Mouse (Mus musculus): ENCODE measurements at regions not wholly inside any gene's neighbourhood (a gene's known extent, or its start where the extent isn't known, plus 50 kb on each side); places are given as distances from the start of the nearest gene placed in this dataset.

- no peaks in the 10 kb centered on the region for H3K27me3 ChIP-seq (ENCODE audit: control insufficient read depth, insufficient read depth, low read length)
- 88% methylated on average over 4 of the region's 4 CpGs for WGBS
- TF ChIP-seq POLR2A (IDR thresholded peaks at IDR 0.05; ENCODE audit: low read depth, low read length): no peak
- no peak for TF ChIP-seq CTCF (IDR thresholded peaks at IDR 0.05; ENCODE audit: extremely low read depth, insufficient read depth, insufficient read length, insufficient replicate concordance)
- H3K4me3 ChIP-seq (ENCODE audit: extremely low read depth, insufficient read depth, insufficient read length): no peak overlapping the region
- H3K27ac ChIP-seq (ENCODE audit: insufficient read depth, low read length): no peak overlapping the region
- H3K36me3 ChIP-seq (ENCODE audit: control insufficient read depth, insufficient read depth, low read length): no peaks in the 10 kb centered on the region
- no peak for DNase-seq (ENCODE audit: low read depth in 1 of 2, low spot score in 2 of 2)
- no peaks in the 10 kb centered on the region for H3K4me1 ChIP-seq (ENCODE audit: control insufficient read depth, insufficient read depth, insufficient read length)
These were observed 102.5 kb upstream of the Tmem178 start for GRCm38 (mm10) chr17:80841903-80842302.

- H3K27me3 ChIP-seq (ENCODE audit: control insufficient read depth, insufficient read depth, low read length): no peaks in the 10 kb centered on the region
- H3K4me1 ChIP-seq (ENCODE audit: control insufficient read depth, insufficient read depth, insufficient read length): no peaks in the 10 kb centered on the region
- H3K4me3 ChIP-seq (ENCODE audit: extremely low read depth, insufficient read depth, insufficient read length): no peak overlapping the region
- WGBS: 85% methylated on average over 6 of the region's 6 CpGs
- H3K36me3 ChIP-seq (ENCODE audit: control insufficient read depth, insufficient read depth, low read length): no peaks in the 10 kb centered on the region
- H3K27ac ChIP-seq (ENCODE audit: insufficient read depth, low read length): no peak overlapping the region
- DNase-seq (ENCODE audit: low read depth in 1 of 2, low spot score in 2 of 2): no peak
- TF ChIP-seq CTCF (IDR thresholded peaks at IDR 0.05; ENCODE audit: extremely low read depth, insufficient read depth, insufficient read length, insufficient replicate concordance): no peak
- no peak for TF ChIP-seq POLR2A (IDR thresholded peaks at IDR 0.05; ENCODE audit: low read depth, low read length)
These were observed 103.5 kb upstream of the Tmem178 start for GRCm38 (mm10) chr17:80840896-80841295.

- no peaks in the 10 kb centered on the region for H3K4me1 ChIP-seq (ENCODE audit: control insufficient read depth, insufficient read depth, insufficient read length)
- no peak for DNase-seq (ENCODE audit: low read depth in 1 of 2, low spot score in 2 of 2)
- TF ChIP-seq CTCF (IDR thresholded peaks at IDR 0.05; ENCODE audit: extremely low read depth, insufficient read depth, insufficient read length, insufficient replicate concordance): no peak
- no peak for TF ChIP-seq POLR2A (IDR thresholded peaks at IDR 0.05; ENCODE audit: low read depth, low read length)
- H3K4me3 ChIP-seq (ENCODE audit: extremely low read depth, insufficient read depth, insufficient read length): no peak overlapping the region
- 90% methylated on average over 4 of the region's 4 CpGs for WGBS
- no peaks in the 10 kb centered on the region for H3K36me3 ChIP-seq (ENCODE audit: control insufficient read depth, insufficient read depth, low read length)
- no peak overlapping the region for H3K27ac ChIP-seq (ENCODE audit: insufficient read depth, low read length)
- no peaks in the 10 kb centered on the region for H3K27me3 ChIP-seq (ENCODE audit: control insufficient read depth, insufficient read depth, low read length)
These were observed 104.0 kb upstream of the Tmem178 start for GRCm38 (mm10) chr17:80840452-80840851.

GRCm38 (mm10) chr17:80834701-80835100 lies 106.4 kb upstream of the Map4k3 start:
- Histone ChIP-seq H3K4me1 (ENCODE audit: control insufficient read depth, insufficient read depth, insufficient read length) (no peaks in the 10 kb centered on the region), H3K27me3 (ENCODE audit: control insufficient read depth, insufficient read depth, low read length) (no peaks in the 10 kb centered on the region), H3K36me3 (ENCODE audit: control insufficient read depth, insufficient read depth, low read length) (no peaks in the 10 kb centered on the region), H3K4me3 (ENCODE audit: extremely low read depth, insufficient read depth, insufficient read length) (no peak overlapping the region), H3K27ac (ENCODE audit: insufficient read depth, low read length) (no peak overlapping the region)
- no peak for DNase-seq (ENCODE audit: low read depth in 1 of 2, low spot score in 2 of 2)
- no peak for TF ChIP-seq POLR2A (IDR thresholded peaks at IDR 0.05; ENCODE audit: low read depth, low read length)
- no peak for TF ChIP-seq CTCF (IDR thresholded peaks at IDR 0.05; ENCODE audit: extremely low read depth, insufficient read depth, insufficient read length, insufficient replicate concordance)

GRCm38 (mm10) chr17:80834176-80834517 lies 105.9 kb upstream of the Map4k3 start:
- no peaks in the 10 kb centered on the region for H3K36me3 ChIP-seq (ENCODE audit: control insufficient read depth, insufficient read depth, low read length)
- no peak for DNase-seq (ENCODE audit: low read depth in 1 of 2, low spot score in 2 of 2)
- no peak overlapping the region for H3K27ac ChIP-seq (ENCODE audit: insufficient read depth, low read length)
- TF ChIP-seq POLR2A (IDR thresholded peaks at IDR 0.05; ENCODE audit: low read depth, low read length) (no peak), CTCF (IDR thresholded peaks at IDR 0.05; ENCODE audit: extremely low read depth, insufficient read depth, insufficient read length, insufficient replicate concordance) (no peak)
- no peaks in the 10 kb centered on the region for H3K4me1 ChIP-seq (ENCODE audit: control insufficient read depth, insufficient read depth, insufficient read length)
- H3K27me3 ChIP-seq (ENCODE audit: control insufficient read depth, insufficient read depth, low read length): no peaks in the 10 kb centered on the region
- no peak overlapping the region for H3K4me3 ChIP-seq (ENCODE audit: extremely low read depth, insufficient read depth, insufficient read length)
- WGBS: 31% methylated on average over 5 of the region's 5 CpGs

- DNase-seq (ENCODE audit: low read depth in 1 of 2, low spot score in 2 of 2): no peak
- Histone ChIP-seq H3K4me3 (ENCODE audit: extremely low read depth, insufficient read depth, insufficient read length) (no peak overlapping the region), H3K4me1 (ENCODE audit: control insufficient read depth, insufficient read depth, insufficient read length) (no peaks in the 10 kb centered on the region), H3K27ac (ENCODE audit: insufficient read depth, low read length) (no peak overlapping the region), H3K27me3 (ENCODE audit: control insufficient read depth, insufficient read depth, low read length) (no peaks in the 10 kb centered on the region), H3K36me3 (ENCODE audit: control insufficient read depth, insufficient read depth, low read length) (no peaks in the 10 kb centered on the region)
- 53% methylated on average over 10 of the region's 10 CpGs for WGBS
- no peak for TF ChIP-seq CTCF (IDR thresholded peaks at IDR 0.05; ENCODE audit: extremely low read depth, insufficient read depth, insufficient read length, insufficient replicate concordance)
These were observed 105.3 kb upstream of the Map4k3 start for GRCm38 (mm10) chr17:80833355-80834175.

- no peaks in the 10 kb centered on the region for H3K36me3 ChIP-seq (ENCODE audit: control insufficient read depth, insufficient read depth, low read length)
- DNase-seq (ENCODE audit: low read depth in 1 of 2, low spot score in 2 of 2): no peak
- H3K27me3 ChIP-seq (ENCODE audit: control insufficient read depth, insufficient read depth, low read length): no peaks in the 10 kb centered on the region
- 84% methylated on average over 4 of the region's 4 CpGs for WGBS
- H3K27ac ChIP-seq (ENCODE audit: insufficient read depth, low read length): no peak overlapping the region
- no peaks in the 10 kb centered on the region for H3K4me1 ChIP-seq (ENCODE audit: control insufficient read depth, insufficient read depth, insufficient read length)
- no peak for TF ChIP-seq POLR2A (IDR thresholded peaks at IDR 0.05; ENCODE audit: low read depth, low read length)
- no peak for TF ChIP-seq CTCF (IDR thresholded peaks at IDR 0.05; ENCODE audit: extremely low read depth, insufficient read depth, insufficient read length, insufficient replicate concordance)
- no peak overlapping the region for H3K4me3 ChIP-seq (ENCODE audit: extremely low read depth, insufficient read depth, insufficient read length)
These were observed 103.4 kb upstream of the Map4k3 start for GRCm38 (mm10) chr17:80831686-80832085.
